Mouse (Mus musculus): ENCODE results near the gene Fbln2.

Gene Fbln2

DNA sequence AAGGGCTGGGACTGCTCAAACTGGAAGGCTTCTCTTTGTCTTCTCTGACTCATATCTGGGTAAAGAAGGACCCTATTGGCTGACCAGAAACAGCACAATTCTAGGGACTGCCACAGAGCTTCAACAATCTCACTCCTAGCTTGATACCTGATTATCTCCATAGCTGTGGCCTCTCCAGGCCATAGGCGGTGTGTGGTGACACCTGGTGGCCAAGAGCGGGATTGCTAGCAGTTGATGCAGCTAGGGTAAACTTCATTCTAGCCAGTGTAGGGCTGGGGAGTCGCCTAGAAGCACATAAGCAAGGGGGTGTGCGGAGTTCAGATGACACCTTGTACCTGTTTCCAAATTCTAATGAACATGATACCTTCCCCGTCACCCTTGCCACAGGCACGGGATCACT lies 69.0 kb downstream of the Fbln2 start:
- peak; percentile 69 for DNase-seq (ENCODE audit: low read depth, low spot score)

DNA sequence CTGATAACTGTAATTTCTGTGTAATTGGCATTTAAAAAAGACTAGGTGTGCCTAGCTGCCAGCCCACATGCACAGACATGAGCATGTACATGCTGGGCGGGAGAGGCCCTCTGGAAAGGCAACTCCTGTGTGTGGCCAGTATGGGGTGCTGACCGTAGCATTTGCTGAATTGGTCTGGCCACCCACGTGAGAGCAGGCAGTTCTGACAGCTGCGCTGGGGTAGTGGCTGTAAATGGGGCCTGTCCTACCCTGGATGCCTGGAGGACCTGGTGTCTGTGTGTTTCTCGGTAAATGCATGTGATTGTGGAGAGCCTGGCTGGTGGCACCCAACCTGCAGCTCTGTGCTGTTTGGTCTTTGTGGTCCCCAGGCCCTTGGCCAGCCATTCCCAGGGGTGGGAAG lies 69.5 kb downstream of the Fbln2 start:
- no peak for DNase-seq (ENCODE audit: low read depth, low spot score)

DNA sequence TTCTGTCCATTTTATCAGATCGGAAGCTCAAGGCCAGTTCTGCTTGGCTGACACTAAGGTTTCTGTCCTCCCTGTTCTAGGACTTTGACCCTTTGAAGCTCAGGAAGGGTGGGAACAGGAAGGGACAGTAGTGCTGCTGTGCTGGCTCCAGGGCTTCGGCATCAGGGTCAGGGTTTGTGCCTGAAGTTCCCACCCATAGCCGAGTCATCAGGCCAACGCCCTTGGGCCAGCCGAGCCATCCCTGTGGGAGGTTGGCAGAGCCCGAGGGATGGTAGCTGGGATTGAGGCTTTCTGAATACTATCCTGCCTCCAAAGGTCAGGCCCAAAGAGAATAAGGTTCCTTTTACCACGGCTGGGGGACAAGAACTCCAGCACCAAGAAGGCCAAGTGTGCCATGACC lies 70.8 kb downstream of the Fbln2 start:
- no peak for DNase-seq (ENCODE audit: low read depth, low spot score)

DNA sequence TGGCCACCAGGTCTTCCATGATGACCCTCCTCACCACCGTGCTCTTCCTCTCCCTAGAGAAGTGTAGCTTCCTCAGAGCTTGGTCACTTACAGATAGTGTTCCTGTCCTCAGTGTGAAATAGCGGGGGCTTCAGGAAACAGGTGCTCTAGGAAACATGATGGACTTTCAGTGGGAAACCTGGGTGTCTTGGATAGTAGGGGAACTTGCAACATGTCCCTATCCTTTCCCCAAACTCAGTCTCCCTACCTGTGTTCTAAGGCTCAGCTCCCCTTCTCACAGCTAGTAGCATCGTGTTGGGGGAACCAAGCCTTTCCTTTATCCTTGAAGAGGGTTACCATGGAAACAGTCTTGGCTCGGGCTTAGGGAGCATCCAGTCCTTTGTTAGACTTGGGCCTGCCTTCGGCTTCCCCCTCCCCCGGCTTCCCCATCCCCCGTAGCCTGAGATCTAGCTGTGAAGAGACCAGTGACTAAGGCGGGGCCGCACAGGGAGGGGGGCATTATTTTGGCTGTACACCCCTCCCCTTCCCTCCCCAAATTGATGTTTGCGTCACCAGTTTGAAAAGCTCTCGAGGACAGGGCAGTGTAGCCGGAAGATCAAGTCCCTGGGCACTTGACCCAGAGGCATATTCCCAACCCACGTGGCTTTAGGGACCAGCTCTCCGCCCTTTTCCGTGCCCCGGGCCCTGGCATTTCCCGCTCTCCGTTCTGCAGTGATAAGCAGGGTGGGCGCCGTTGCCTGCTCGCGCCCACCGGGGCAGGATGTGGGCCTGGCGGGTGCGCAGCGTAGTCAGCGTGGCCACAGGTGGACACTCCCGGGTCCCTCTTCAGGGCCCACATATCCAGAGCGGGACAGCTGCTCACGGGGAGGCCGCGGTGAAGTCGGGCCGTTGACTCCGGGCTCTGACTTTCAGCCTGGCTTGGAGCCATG lies 72.5 kb downstream of the Fbln2 start:
- peak; percentile 80 for DNase-seq (ENCODE audit: low read depth, low spot score)

DNA sequence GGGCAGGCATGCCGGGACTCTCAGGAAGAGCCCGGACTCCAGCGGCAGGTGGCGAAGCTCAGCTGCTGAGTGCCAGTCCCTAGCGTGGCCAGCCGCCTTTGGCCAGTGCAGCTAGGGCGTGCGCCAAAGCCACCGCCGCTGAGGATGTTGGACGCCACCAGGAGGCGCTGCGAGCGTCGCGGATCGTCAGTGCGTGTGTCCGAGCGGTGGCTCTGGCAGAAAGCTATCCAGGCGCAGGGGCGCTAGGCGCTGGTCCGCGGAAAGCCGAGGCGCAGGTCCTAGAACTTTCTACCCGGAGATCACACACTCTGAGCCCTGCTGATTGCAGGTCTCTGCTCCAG lies 73.2 kb downstream of the Fbln2 start:
- DNase-seq (ENCODE audit: low read depth, low spot score): peak; percentile 78

DNA sequence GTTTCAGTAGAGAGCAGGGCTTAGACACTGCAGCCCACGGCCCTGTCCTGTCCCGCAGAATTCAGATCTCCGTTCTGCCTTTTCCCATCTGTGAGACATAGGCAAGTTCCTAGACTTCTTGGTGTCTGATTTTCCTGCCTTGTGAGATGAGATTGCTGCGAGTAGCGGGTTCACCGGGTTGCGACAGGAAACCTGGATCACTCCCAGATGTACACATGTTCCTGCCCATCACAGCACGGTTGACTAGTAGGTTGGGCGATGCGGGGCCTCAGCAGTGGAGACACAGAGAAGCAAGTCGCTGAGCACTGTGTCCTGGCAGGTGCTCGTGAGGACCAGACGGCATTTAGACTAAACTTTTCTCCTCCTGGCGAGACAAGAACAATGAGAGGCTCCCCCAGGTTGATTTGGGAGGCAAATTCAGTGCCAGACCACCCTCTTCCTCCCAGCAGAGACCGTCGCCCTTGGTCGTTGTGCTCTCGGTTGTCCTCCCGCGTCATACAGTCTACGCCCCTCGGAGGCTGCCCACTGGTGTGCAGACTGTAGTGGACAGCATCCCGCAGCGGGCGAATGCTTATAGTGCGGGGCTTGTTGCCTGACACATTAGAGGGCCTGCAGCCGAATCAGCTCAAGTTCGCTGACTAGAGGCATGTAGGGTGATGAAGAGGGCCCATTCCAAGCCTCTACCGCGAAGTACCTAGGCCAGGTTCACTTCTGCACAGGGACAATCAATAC lies 73.7 kb downstream of the Fbln2 start:
- DNase-seq (ENCODE audit: low read depth, low spot score): peak; percentile 33

DNA sequence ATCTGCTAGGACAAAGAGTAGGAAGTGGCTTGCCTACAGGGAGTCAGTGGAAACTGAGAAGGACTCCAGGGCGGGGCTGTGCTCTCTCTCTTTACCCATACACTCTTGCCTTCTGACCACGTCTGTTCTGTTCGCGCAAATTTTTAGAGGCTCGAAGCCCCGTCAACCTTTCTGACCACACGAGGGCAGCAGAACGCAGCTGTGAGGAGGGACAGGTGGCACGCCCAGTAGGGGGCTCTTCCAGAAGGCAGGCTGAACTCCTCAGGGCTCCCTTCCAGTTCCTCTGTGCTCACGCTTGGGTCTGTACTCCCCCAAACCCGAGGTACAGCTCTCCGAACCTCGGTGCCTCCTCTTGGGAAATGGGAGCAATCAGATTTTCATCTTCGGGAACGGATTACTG lies 74.4 kb downstream of the Fbln2 start:
- DNase-seq (ENCODE audit: low read depth, low spot score): peak; percentile 90

DNA sequence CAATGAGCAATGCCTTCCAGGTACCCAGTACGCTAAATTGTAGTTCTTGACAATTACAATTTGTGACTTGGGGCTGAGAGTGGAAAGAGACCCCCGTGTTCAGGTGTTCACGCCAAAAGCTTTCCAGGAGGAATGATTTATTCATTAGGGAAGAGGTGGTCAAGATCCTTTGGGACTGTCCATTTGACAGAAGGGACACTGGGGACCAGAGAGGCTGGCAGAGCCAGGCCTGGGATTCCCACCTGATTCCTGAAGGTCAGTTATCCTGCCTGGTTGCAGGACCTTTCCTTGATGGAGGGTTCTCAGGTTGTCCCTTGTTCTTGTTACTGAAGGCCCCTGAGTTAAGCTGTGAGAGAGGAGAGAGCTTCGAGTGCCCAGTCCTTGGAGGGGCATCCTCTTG lies 74.9 kb downstream of the Fbln2 start:
- DNase-seq (ENCODE audit: low read depth, low spot score): no peak

DNA sequence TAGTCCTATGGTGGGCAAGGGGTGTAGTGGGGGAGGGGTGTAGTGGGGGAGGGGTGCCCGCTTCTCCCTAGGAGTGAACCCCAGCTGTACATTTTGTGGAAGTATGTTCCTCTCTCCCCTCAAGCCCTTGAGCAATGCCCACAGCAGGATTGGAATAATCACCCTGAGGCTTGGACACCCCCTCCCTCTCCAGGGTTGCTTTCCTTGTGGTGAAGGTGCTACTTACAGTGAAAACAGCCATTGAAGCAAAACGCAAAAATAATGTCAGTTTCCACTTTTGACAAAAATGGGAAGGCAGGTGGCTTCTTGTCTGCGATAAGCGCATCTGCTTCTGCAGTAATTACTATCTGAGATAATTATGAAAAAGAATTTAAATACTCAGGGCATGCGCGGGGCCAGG lies 75.4 kb downstream of the Fbln2 start:
- DNase-seq (ENCODE audit: low read depth, low spot score): no peak

DNA sequence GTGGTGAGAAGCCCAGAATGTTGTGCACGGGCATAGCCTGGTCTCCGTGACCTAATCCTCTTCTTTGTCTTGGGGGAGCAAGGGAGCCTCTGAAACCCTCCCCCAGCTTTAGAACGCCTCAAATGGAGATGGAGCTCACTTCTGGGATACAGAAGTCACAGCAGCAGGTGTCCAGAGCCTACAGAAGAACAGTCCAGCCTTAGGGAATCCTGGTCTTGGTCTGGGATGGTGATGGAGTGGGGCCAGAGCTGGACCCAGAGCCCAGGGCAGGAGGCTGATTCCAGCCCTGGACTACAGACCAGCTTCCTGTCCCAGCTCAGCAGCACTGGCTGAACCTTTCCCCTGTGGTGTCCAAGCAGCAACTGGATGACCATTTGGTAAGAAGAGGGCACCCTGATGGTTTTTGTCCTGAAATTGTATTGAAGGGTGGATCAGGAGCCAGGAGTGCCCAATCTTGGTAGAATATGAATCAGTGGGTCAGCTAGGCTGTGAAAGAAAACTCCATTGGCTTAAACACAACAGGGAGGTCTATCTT lies 76.1 kb downstream of the Fbln2 start:
- no peak for DNase-seq (ENCODE audit: low read depth, low spot score)

DNA sequence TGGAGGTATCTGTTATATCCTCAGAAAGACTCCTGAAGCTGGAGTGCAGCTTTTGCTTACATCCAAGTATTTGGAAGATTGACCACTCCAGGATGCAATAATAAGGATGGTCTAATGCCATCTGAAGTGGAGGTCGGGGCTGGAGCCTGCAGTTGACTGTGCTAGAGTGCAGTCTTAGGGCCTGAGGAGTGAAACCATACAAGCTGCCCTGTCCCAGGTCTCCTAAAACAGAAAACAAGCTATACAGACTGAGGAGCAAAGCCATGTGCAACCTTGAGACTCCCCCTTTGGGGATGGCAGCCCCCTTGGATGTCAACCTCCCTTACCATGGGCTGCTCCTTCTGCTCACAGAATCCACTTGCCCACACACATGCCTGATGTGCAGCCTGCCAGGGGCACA lies 76.7 kb downstream of the Fbln2 start:
- DNase-seq (ENCODE audit: low read depth, low spot score): no peak

DNA sequence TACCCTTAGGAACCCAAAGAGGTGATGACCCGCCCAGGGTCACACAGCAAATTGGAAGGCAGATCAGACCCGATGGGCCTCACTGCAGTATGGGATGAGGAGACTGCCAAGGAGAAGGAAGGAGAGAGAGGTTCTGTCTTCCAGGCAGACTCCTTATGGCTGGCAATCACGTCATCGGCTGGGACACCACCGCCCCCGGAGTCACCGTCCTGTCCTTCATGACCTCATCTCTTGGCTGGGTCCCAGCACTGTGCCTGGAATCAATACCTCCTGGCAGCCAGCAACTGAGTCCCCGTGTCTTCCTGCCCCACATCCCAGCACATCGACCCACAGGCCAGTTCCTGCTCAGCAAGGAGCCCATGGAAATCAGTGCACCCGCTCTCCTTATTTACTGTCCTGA lies 78.7 kb downstream of the Fbln2 start:
- no peak for DNase-seq (ENCODE audit: low read depth, low spot score)

DNA sequence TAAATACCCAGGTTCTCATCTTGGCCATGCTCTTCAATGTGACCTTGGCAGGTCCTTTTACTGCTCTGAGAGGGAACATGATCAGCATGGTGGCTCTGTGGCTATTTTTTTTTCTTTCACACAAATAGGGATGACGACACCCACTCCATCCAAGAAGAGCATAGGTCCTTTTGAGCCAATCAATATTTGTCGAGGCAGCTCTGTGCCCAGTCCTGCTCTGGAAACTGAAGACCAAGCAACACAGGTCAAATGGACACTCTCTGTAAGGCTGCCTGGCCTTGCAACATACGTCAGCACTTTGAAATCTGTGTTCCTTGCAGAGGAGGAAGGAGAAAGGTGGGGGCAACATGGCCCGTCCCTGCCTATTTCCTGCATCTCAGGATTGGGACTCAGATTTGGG lies 83.2 kb downstream of the Fbln2 start:
- no peak for DNase-seq (ENCODE audit: low read depth, low spot score)

DNA sequence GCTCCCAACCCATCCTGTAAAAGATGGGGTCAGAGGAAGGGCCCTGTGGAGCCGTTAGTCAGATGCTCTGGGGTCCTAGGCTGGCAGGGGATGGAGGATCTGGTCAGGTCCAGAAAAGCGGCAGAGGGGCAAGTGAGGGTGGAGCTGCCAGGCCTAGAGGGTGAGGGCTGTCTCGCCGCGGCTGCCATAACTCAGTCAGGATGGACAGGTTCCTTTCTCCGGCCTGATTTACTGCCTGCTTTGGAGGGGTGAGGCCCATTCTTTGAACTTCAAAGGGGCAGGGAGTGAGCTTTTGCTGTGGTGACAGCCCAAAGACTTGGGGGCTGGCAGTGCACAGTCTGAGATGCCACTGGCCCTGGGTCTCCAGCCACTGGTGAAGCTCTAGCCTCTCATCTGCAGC lies 86.6 kb downstream of the Fbln2 start:
- no peak for DNase-seq (ENCODE audit: low read depth, low spot score)

DNA sequence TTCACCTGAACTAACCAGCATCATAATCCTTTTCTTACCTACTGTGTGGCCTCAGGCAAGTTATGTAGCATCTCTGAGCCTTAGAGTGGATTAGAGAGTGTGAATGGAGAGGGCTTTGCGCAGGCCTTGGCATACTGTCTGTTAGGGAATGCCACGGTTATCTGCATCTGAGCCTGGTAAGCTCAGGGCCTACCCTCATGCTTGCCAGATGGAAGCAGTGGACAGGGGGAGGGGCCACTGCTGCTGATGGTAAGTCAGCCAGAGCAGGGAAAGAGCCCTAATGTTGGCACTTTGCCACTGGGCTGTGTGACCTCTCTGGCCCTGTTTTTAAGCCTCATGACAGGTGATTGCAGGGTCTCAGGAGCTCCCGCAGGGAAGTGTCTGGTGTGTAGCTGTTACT lies 87.8 kb downstream of the Fbln2 start:
- DNase-seq (ENCODE audit: low read depth, low spot score): no peak

DNA sequence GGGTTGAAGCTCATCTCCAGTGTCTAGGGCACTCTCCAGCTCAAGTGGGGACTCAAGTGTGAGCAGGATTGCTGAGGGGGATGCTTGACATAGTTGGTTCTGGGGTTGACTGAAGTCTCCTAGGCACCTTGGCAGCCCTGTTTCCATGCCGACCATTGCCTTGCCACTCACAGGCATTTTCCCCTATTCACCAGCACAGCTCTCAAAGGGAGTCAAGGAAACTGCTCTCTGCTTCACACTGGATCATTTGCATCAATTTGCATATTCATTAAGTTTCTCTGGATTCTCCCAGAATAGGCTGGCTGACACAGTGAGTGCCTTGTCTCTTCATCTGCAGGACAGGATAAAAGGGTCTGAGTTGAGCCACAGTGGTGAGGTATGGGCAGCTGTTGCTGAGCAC lies 89.6 kb downstream of the Fbln2 start:
- DNase-seq (ENCODE audit: low read depth, low spot score): peak; percentile 38

DNA sequence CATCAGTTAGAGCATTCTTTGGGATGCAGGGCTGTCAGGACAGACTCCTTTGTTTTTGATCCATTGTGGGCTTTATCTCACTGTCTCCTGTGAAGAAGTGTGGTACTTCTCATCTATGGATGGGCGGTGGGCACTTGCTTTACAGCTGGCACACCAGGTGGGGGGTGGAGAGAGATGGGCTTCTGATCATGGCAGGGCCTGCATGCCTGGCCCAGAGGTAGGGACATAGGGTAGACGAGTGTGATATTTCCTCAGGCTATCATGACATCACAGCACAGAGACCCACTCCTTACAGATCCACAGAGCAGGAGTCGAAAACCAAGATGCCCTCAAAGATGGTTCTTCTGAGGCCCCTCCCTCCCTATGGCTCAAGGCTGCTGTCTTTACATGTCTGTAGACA lies 90.1 kb downstream of the Fbln2 start:
- no peak for DNase-seq (ENCODE audit: low read depth, low spot score)

DNA sequence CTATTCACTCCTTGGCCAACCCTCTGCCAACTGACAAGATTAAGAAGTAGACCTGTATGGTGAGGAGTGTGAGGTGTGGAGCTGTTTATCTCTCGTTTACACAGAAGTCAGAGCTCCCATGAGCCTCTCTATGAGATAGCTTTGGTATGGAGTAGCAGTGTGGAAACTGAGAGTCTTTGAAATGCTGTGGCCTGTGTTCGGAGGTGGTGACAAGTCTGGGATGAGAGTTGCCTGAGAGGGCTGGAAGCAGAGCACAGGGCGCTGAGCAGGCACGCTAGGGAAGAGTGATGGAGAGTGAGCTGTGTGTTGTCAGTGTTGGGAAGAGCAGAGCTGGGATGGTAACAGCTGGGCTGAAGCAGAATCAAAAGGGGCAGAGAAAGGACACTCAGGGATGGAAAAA lies 91.9 kb downstream of the Fbln2 start:
- no peak for DNase-seq (ENCODE audit: low read depth, low spot score)

DNA sequence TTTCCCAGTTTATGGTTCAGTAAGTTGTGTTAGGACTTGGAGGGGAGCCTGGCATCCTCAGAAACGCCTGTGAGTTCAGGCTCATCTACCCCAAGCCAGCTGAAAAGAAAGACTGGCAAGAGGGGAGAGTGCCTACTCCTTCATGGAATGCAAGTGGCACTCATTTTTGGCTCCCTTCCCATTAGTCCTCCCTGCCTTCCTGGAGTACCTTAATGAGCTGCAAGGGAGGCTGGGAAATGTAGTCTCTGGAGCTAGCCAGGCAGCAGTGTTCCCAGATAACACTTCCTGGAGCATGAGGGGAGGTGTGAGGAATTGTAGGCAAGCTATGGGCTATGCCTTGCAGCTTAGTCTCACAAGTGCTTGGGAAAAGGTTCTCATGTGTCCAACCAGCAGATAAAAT lies 95.7 kb downstream of the Fbln2 start:
- peak; percentile 20 for DNase-seq (ENCODE audit: low read depth, low spot score)

DNA sequence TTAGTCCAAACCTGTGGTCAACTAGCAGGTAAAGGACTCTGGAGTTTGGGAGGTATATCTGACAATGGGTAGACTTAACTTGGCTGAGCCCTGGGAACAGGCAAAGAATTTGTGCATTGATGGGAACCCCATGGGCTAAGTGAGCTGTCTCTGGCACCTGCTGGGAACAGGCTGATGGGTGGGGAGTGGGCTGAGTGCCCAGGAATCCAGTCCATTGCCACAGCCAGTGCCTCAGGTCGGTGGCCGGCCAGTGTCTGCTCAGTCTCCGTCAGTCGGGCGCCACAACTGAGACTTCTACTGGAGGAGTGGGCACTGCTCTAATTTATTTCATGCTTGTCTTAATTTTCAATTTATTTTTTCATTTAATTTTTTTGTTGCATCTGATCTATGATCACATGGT lies 98.9 kb downstream of the Fbln2 start:
- no peak for DNase-seq (ENCODE audit: low read depth, low spot score)

DNA sequence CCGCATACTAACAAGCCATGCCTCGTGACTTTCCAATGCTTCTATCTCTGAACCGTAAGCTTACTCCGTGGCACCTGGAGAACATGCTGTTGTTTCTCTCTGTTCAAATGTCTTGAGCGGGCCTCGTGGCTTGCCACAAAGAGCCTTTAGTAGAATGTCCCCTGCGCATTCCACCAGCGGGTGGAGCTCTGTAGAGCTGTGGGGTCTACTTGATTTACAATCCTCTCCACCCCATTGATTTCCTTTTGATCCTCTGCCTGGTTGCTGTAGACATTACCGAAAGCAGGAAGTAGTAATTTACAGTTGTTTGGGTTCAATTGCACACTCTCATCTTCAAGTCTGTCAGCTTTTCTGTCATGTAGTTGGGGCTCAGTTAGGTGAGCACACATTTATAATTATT lies 100.2 kb downstream of the Fbln2 start:
- peak; percentile 63 for DNase-seq (ENCODE audit: low read depth, low spot score)
